In genomic region chr1:182408684-182409327, GRCm38 (mm10) we compare ENCODE assay signal across 7 mouse cellular contexts. TPM values are rescaled to one million over a fixed set of nuclear protein-coding genes. Genes with fewer than 3 reads are reported as not detected.
DNase-seq lines count a peak whose midpoint lies in the region; ATAC-seq lines count a peak whose summit lies in the region.

Trp53bp2 (plus strand) TSS chr1:182409172.

- peak; percentile 100 for DNase-seq in adrenal gland, postnatal 14 days
- peak; percentile 98 for DNase-seq in embryonic facial prominence, embryonic 11.5 days (ENCODE audit: low spot score)
- peak; percentile 100 for DNase-seq in heart, adult 11 months
- peak; percentile 99 for DNase-seq in kidney, adult 18-20 months
- DNase-seq in limb, embryonic 11.5 days (ENCODE audit: low spot score), result peak; percentile 100
- DNase-seq in midbrain, embryonic 14.5 days, result peak; percentile 98
- DNase-seq in spleen, adult 18-20 months, result peak; percentile 99 to 100

- H3K9ac ChIP-seq in embryonic facial prominence, embryonic 11.5 days (replicated peaks; ENCODE audit: low read length), result peak within 1 kb of the TSS; percentile 97
- peak within 1 kb of the TSS; percentile 99 for H3K9ac ChIP-seq in limb, embryonic 11.5 days (ENCODE audit: low read length)
- peak within 1 kb of the TSS; percentile 93 for H3K9ac ChIP-seq in midbrain, embryonic 14.5 days (replicated peaks; ENCODE audit: low read length)

- WGBS in embryonic facial prominence, embryonic 11.5 days, result under 1% methylated on average over 69 of the region's 71 CpGs
- WGBS in limb, embryonic 11.5 days, result under 1% methylated on average over 58 of the region's 71 CpGs
- under 1% methylated on average over 71 of the region's 71 CpGs for WGBS in midbrain, embryonic 14.5 days

- no peaks in the 10 kb centered on the region for H3K27me3 ChIP-seq in embryonic facial prominence, embryonic 11.5 days (ENCODE audit: control insufficient read depth, insufficient read depth, low read length)
- no peaks in the 10 kb centered on the region for H3K27me3 ChIP-seq in limb, embryonic 11.5 days (ENCODE audit: control insufficient read depth, insufficient read depth, low read length)
- no peaks in the 10 kb centered on the region for H3K27me3 ChIP-seq in midbrain, embryonic 14.5 days (ENCODE audit: control insufficient read depth, insufficient read depth, low read length)

- peak within 1 kb of the TSS; percentile 70 for H3K4me2 ChIP-seq in embryonic facial prominence, embryonic 11.5 days (ENCODE audit: low read depth, low read length)
- H3K4me2 ChIP-seq in limb, embryonic 11.5 days (ENCODE audit: low read depth, severe bottlenecking), result peak within 1 kb of the TSS; percentile 45
- peak within 1 kb of the TSS; percentile 76 for H3K4me2 ChIP-seq in midbrain, embryonic 14.5 days (ENCODE audit: low read length)

- peak within 1 kb of the TSS; percentile 87 for H3K27ac ChIP-seq in embryonic facial prominence, embryonic 11.5 days (replicated peaks; ENCODE audit: low read depth, low read length)
- H3K27ac ChIP-seq in limb, embryonic 11.5 days (replicated peaks; ENCODE audit: low read depth, low read length), result peak within 1 kb of the TSS; percentile 92
- peak within 1 kb of the TSS; percentile 97 for H3K27ac ChIP-seq in midbrain, embryonic 14.5 days (replicated peaks; ENCODE audit: low read depth, low read length)

- peak within 1 kb of the TSS; percentile 92 for H3K4me3 ChIP-seq in embryonic facial prominence, embryonic 11.5 days (ENCODE audit: low read depth, low read length)
- peak within 1 kb of the TSS; percentile 89 for H3K4me3 ChIP-seq in limb, embryonic 11.5 days (ENCODE audit: low read depth, low read length)
- H3K4me3 ChIP-seq in midbrain, embryonic 14.5 days (replicated peaks; ENCODE audit: low read depth, low read length), result peak within 1 kb of the TSS; percentile 92

- no peaks in the 10 kb centered on the region for H3K4me1 ChIP-seq in embryonic facial prominence, embryonic 11.5 days (ENCODE audit: control insufficient read depth, insufficient read depth, low read length)
- H3K4me1 ChIP-seq in limb, embryonic 11.5 days (ENCODE audit: control insufficient read depth, insufficient read depth, low read length), result peaks cover 17% of the 10 kb centered on the region
- H3K4me1 ChIP-seq in midbrain, embryonic 14.5 days (ENCODE audit: control insufficient read depth, insufficient read depth, low read length), result peaks cover 32% of the 10 kb centered on the region

- no peaks in the 10 kb centered on the region for H3K9me3 ChIP-seq in embryonic facial prominence, embryonic 11.5 days (replicated peaks; ENCODE audit: control insufficient read depth, low read length)
- H3K9me3 ChIP-seq in limb, embryonic 11.5 days (ENCODE audit: control insufficient read depth, low read length), result no peaks in the 10 kb centered on the region
- H3K9me3 ChIP-seq in midbrain, embryonic 14.5 days (ENCODE audit: control insufficient read depth, low read length), result no peaks in the 10 kb centered on the region

- ATAC-seq in embryonic facial prominence, embryonic 11.5 days (replicated peaks; ENCODE audit: insufficient number of reproducible peaks, low FRiP score, low TSS enrichment, low read depth), result peak; percentile 93
- peak; percentile 91 for ATAC-seq in limb, embryonic 11.5 days (ENCODE audit: insufficient number of reproducible peaks, low FRiP score, low TSS enrichment, low read depth)
- ATAC-seq in midbrain, embryonic 14.5 days (ENCODE audit: low FRiP score, low TSS enrichment), result peak; percentile 92

- no peaks in the 10 kb centered on the region for H3K36me3 ChIP-seq in embryonic facial prominence, embryonic 11.5 days (replicated peaks; ENCODE audit: control insufficient read depth, insufficient read depth, low read depth, low read length)
- no peaks in the 10 kb centered on the region for H3K36me3 ChIP-seq in limb, embryonic 11.5 days (ENCODE audit: control insufficient read depth, insufficient read depth, low read length)
- no peaks in the 10 kb centered on the region for H3K36me3 ChIP-seq in midbrain, embryonic 14.5 days (ENCODE audit: control insufficient read depth, insufficient read depth, low read length)

RNA-seq across cellular contexts. Expression of gene Trp53bp2, which starts in this region (rescaled TPM):
- total RNA-seq in adrenal gland, postnatal 14 days (2021), result 23.0 and 23.6 TPM in 2 replicates
- polyA plus RNA-seq in embryonic facial prominence, embryonic 11.5 days (2014; fragmentation: Nextera tagmentation; extraction: Ambion mirVana), result 40.2 and 42.5 TPM in 2 replicates
- 41.5 and 46.6 TPM in 2 replicates for polyA plus RNA-seq in limb, embryonic 11.5 days (2014; fragmentation: Nextera tagmentation; extraction: Ambion mirVana)
- 13.9 and 25.5 TPM in 2 replicates for polyA plus RNA-seq in midbrain, embryonic 14.5 days (2014; fragmentation: Nextera tagmentation; extraction: Ambion mirVana)

Comparison
In these comparisons a context has a peak if more than half of its experiments do, and no peak if none do; other contexts are left out.
1. Peak in every context shown above with its lines: DNase-seq, ATAC-seq, H3K4me3 ChIP-seq and H3K27ac ChIP-seq.